Mouse (Mus musculus): ENCODE results near the gene Cbs. TPM values are rescaled to one million over a fixed set of nuclear protein-coding genes. Genes with fewer than 3 reads are reported as not detected.

Gene Cbs
- total RNA-seq (2021) = 6.2 and 8.5 TPM in 2 replicates
- long read RNA-seq, full-length matches to known transcripts = 241 of 457 reads
- long read RNA-seq, partial matches to known transcripts = 118 of 457 reads
- long read RNA-seq, other reads (novel, unspliced or antisense) = 98 of 457 reads

GRCm38 (mm10) chr17:31636942-31637811 lies at the start of gene Cbs:
Cbs (minus strand) TSS chr17:31637238.
- peak; percentile 87 for DNase-seq

- peak; percentile 32 for DNase-seq
Observed at GRCm38 (mm10) chr17:31686225-31686564, 49.2 kb upstream of the Cbs start.

- DNase-seq = peak; percentile 73
Observed at GRCm38 (mm10) chr17:31685514-31686224, 48.6 kb upstream of the Cbs start.

GRCm38 (mm10) chr17:31680450-31680849 lies 43.4 kb upstream of the Cbs start:
- DNase-seq = no peak

GRCm38 (mm10) chr17:31677507-31677906 lies 40.5 kb upstream of the Cbs start, which contains the start of gene Cryaa:
Cryaa (plus strand) TSS chr17:31677807.
- no peak for DNase-seq

- no peak for DNase-seq
Observed at GRCm38 (mm10) chr17:31674426-31674825, 37.4 kb upstream of the Cbs start.

- DNase-seq = no peak
Observed at GRCm38 (mm10) chr17:31672279-31672678, 35.2 kb upstream of the Cbs start.

GRCm38 (mm10) chr17:31671698-31672097 lies 34.7 kb upstream of the Cbs start:
- DNase-seq = no peak

- DNase-seq = no peak
Observed at GRCm38 (mm10) chr17:31670163-31670562, 33.1 kb upstream of the Cbs start.

GRCm38 (mm10) chr17:31668306-31668705 lies 31.3 kb upstream of the Cbs start:
- no peak for DNase-seq

GRCm38 (mm10) chr17:31664760-31665159 lies 27.7 kb upstream of the Cbs start:
- DNase-seq = peak; percentile 85

- no peak for DNase-seq
Observed at GRCm38 (mm10) chr17:31662855-31663254, 25.8 kb upstream of the Cbs start.

- DNase-seq = no peak
Observed at GRCm38 (mm10) chr17:31660661-31661250, 23.7 kb upstream of the Cbs start.

- DNase-seq = peak; percentile 98
Observed at GRCm38 (mm10) chr17:31658468-31659185, 21.6 kb upstream of the Cbs start, which contains the start of gene U2af1. U2af1 (minus strand) TSS chr17:31658892.

GRCm38 (mm10) chr17:31658136-31658467 lies 21.1 kb upstream of the Cbs start:
- no peak for DNase-seq

GRCm38 (mm10) chr17:31657141-31657983 lies 20.3 kb upstream of the Cbs start:
- no peak for DNase-seq

- DNase-seq = no peak
Observed at GRCm38 (mm10) chr17:31656682-31657081, 19.6 kb upstream of the Cbs start.

- DNase-seq = no peak
Observed at GRCm38 (mm10) chr17:31655366-31655765, 18.3 kb upstream of the Cbs start.

GRCm38 (mm10) chr17:31653277-31653676 lies 16.2 kb upstream of the Cbs start:
- no peak for DNase-seq

- DNase-seq = no peak
Observed at GRCm38 (mm10) chr17:31652152-31652551, 15.1 kb upstream of the Cbs start.
